Mouse (Mus musculus) spleen, adult 2 months (tissue): ENCODE data around the gene Fzd2. TPM values are rescaled to one million over a fixed set of nuclear protein-coding genes. Genes with fewer than 3 reads are reported as not detected.
"Not testable (repeated sequence)": the region's sequence is repeated elsewhere in the genome, so short reads cannot be mapped to it uniquely, and the experiment has no call there.

Source experiments
- DNase-seq, 2 experiments: peaks; one replicate each; pipeline versions ENCODE4 v3.0.0 to v3.0.0-alpha.2; 2012 to 2021; ENCODE audit warnings: low spot score in 2 of 2, low read depth in 1 of 2
- H3K27ac ChIP-seq: fragments of 200-500 bp; 2 replicates; pipeline ENCODE4 v1.5.1; 2012; ENCODE audit warnings: low read length, inconsistent platforms; ENCODE audit not compliant: insufficient read depth
- H3K27me3 ChIP-seq: fragments of 200-500 bp; 2 replicates; pipeline ENCODE4 v1.6.1; 2012; ENCODE audit warnings: mild to moderate bottlenecking, moderate library complexity, low read length, inconsistent platforms; ENCODE audit not compliant: control insufficient read depth, insufficient read depth
- H3K36me3 ChIP-seq: fragments of 200-500 bp; 2 replicates; pipeline ENCODE4 v1.6.1; 2012; ENCODE audit warnings: mild to moderate bottlenecking, low read length, inconsistent platforms; ENCODE audit not compliant: control insufficient read depth, insufficient read depth
- H3K4me1 ChIP-seq: fragments of 200-500 bp; 2 replicates; pipeline ENCODE4 v1.6.1; 2011; ENCODE audit warnings: inconsistent platforms; ENCODE audit not compliant: control insufficient read depth, insufficient read depth, insufficient read length
- H3K4me3 ChIP-seq: fragments of 200-500 bp; 2 replicates; pipeline ENCODE4 v1.5.1; 2011; ENCODE audit warnings: mild to moderate bottlenecking, inconsistent platforms; ENCODE audit not compliant: insufficient read depth, insufficient read length; ENCODE audit errors: extremely low read depth
- CTCF ChIP-seq: fragments of 200-500 bp; IDR thresholded peaks from 2 replicates; pipeline ENCODE4 v1.5.1; 2011; ENCODE audit warnings: mild to moderate bottlenecking, inconsistent platforms; ENCODE audit not compliant: insufficient read depth, insufficient read length, insufficient replicate concordance; ENCODE audit errors: extremely low read depth
- POLR2A ChIP-seq: fragments of 200-500 bp; IDR thresholded peaks from 2 replicates; pipeline ENCODE4 v1.6.1; 2011; ENCODE audit warnings: low read depth, low read length, inconsistent platforms
- WGBS: fragments of 180-500 bp; shearing (Covaris S2); methylation state at CpG from one replicate; pipeline ENCODE4 v1.1.7; 2018; 5-methylcytosine and 5-hydroxymethylcytosine counted together
- polyA plus RNA-seq: library from polyadenylated mRNA; depleted of rRNA; stranded (reverse); fragments of >200 nt; gene quantifications from 2 replicates; pipeline ENCODE4 v1.2.3, GENCODE M21; 2012; rRNA removed

The Fzd2 gene
- polyA plus RNA-seq: 2.9 and 4.2 TPM in 2 replicates

GRCm38 (mm10) chr11:102604010-102604584 is at the start of gene Fzd2:
TSS of gene Fzd2 (plus strand) at chr11:102604396.
- WGBS: under 1% methylated on average over 17 of the region's 31 CpGs
- Histone ChIP-seq H3K4me1 (peaks cover 4% of the 10 kb centered on the region; the same call in 1 of the 2 replicates), H3K4me3 (peak within 1 kb of the TSS; percentile 47), H3K27ac (no peak within 1 kb of the TSS), H3K27me3 (peaks cover 18% of the 10 kb centered on the region), H3K36me3 (no peaks in the 10 kb centered on the region)
- no peak for DNase-seq
- TF ChIP-seq CTCF: no peak
- no peak for TF ChIP-seq POLR2A

GRCm38 (mm10) chr11:102555400-102556030 is 48.7 kb upstream of the Fzd2 start:
- H3K4me1 ChIP-seq: peaks cover 5% of the 10 kb centered on the region; the same call in 1 of the 2 replicates
- peak overlapping the region; percentile 85 for H3K4me3 ChIP-seq
- WGBS: under 1% methylated on average over 39 of the region's 39 CpGs
- H3K27ac ChIP-seq: peak overlapping the region; percentile 89
- DNase-seq: peak in 1 of 2 experiments; percentile 5
- TF ChIP-seq POLR2A: no peak
- no peak for TF ChIP-seq CTCF
- H3K36me3 ChIP-seq: no peaks in the 10 kb centered on the region
- H3K27me3 ChIP-seq: no peaks in the 10 kb centered on the region

GRCm38 (mm10) chr11:102556031-102556715 is 48.0 kb upstream of the Fzd2 start, which contains the start of gene Gpatch8:
TSS of gene Gpatch8 (minus strand) at chr11:102556392.
- Histone ChIP-seq H3K27me3 (no peaks in the 10 kb centered on the region), H3K4me1 (peaks cover 5% of the 10 kb centered on the region; the same call in 1 of the 2 replicates), H3K4me3 (peak within 1 kb of the TSS; percentile 85), H3K27ac (peak within 1 kb of the TSS; percentile 89), H3K36me3 (no peaks in the 10 kb centered on the region)
- DNase-seq: peak; percentile 74 to 81
- WGBS: under 1% methylated on average over 47 of the region's 55 CpGs
- TF ChIP-seq CTCF: no peak
- TF ChIP-seq POLR2A: peak; percentile 78

GRCm38 (mm10) chr11:102556716-102557074 is 47.5 kb upstream of the Fzd2 start:
- H3K4me1 ChIP-seq: peaks cover 5% of the 10 kb centered on the region; the same call in 1 of the 2 replicates
- TF ChIP-seq CTCF (no peak), POLR2A (no peak)
- 9% methylated on average over 3 of the region's 3 CpGs for WGBS
- no peaks in the 10 kb centered on the region for H3K27me3 ChIP-seq
- DNase-seq: no peak
- no peak overlapping the region for H3K4me3 ChIP-seq
- H3K36me3 ChIP-seq: no peaks in the 10 kb centered on the region
- H3K27ac ChIP-seq: no peak overlapping the region

GRCm38 (mm10) chr11:102557386-102557785 is 46.8 kb upstream of the Fzd2 start:
- Histone ChIP-seq H3K36me3 (no peaks in the 10 kb centered on the region), H3K4me1 (peaks cover 5% of the 10 kb centered on the region; the same call in 1 of the 2 replicates), H3K27me3 (no peaks in the 10 kb centered on the region), H3K4me3 (no peak overlapping the region), H3K27ac (no peak overlapping the region)
- WGBS: 100% methylated on average over 1 of the region's 1 CpGs
- DNase-seq: no peak
- TF ChIP-seq POLR2A: no peak
- TF ChIP-seq CTCF: no peak

GRCm38 (mm10) chr11:102558704-102559103 is 45.5 kb upstream of the Fzd2 start:
- Histone ChIP-seq H3K36me3 (no peaks in the 10 kb centered on the region), H3K27ac (no peak overlapping the region), H3K4me3 (no peak overlapping the region), H3K4me1 (peaks cover 5% of the 10 kb centered on the region; the same call in 1 of the 2 replicates), H3K27me3 (no peaks in the 10 kb centered on the region; the same call in 1 of the 2 replicates)
- TF ChIP-seq CTCF (no peak), POLR2A (no peak)
- no peak for DNase-seq
- 93% methylated on average over 4 of the region's 5 CpGs for WGBS

- not testable (repeated sequence) for H3K27me3 ChIP-seq, H3K27ac ChIP-seq, H3K36me3 ChIP-seq, DNase-seq, H3K4me3 ChIP-seq, H3K4me1 ChIP-seq
- 73% methylated on average over 14 of the region's 14 CpGs for WGBS
Observed at GRCm38 (mm10) chr11:102564952-102565671, 39.1 kb upstream of the Fzd2 start.
